Mouse (Mus musculus) testis, adult 2 months (tissue): ENCODE data around the gene Pfkfb2. TPM values are rescaled to one million over a fixed set of nuclear protein-coding genes. Genes with fewer than 3 reads are reported as not detected.

ENCODE experiments used
- H3K27ac ChIP-seq: fragments of 200-500 bp; 2 replicates; pipeline ENCODE4 v1.5.1; 2012; ENCODE audit warnings: low read depth, low read length; ENCODE audit not compliant: control insufficient read depth, insufficient read depth
- H3K27me3 ChIP-seq: fragments of 200-500 bp; 2 replicates; pipeline ENCODE4 v1.6.1; 2012; ENCODE audit warnings: mild to moderate bottlenecking, low read length, moderate library complexity; ENCODE audit not compliant: control insufficient read depth, insufficient read depth
- H3K36me3 ChIP-seq: fragments of 200-500 bp; 2 replicates; pipeline ENCODE4 v1.6.1; 2012; ENCODE audit warnings: mild to moderate bottlenecking, low read length; ENCODE audit not compliant: control insufficient read depth, insufficient read depth
- H3K4me1 ChIP-seq: fragments of 200-500 bp; 2 replicates; pipeline ENCODE4 v1.6.1; 2012; ENCODE audit warnings: low read length; ENCODE audit not compliant: control insufficient read depth, insufficient read depth
- H3K4me3 ChIP-seq: fragments of 200-500 bp; 2 replicates; pipeline ENCODE4 v1.5.1; 2012; ENCODE audit warnings: low read depth, mild to moderate bottlenecking, low read length, moderate library complexity, mixed read lengths; ENCODE audit not compliant: control insufficient read depth
- CTCF ChIP-seq: fragments of 200-500 bp; IDR thresholded peaks from 2 replicates; pipeline ENCODE4 v1.5.1; 2012; ENCODE audit warnings: low read depth, mild to moderate bottlenecking, inconsistent platforms, low read length, moderate library complexity; ENCODE audit not compliant: control insufficient read depth, insufficient read depth, insufficient replicate concordance
- POLR2A ChIP-seq: fragments of 200-500 bp; IDR thresholded peaks from 2 replicates; pipeline ENCODE4 v1.6.1; 2012; ENCODE audit warnings: low read depth, mild to moderate bottlenecking, inconsistent platforms, low read length, moderate library complexity; ENCODE audit not compliant: control insufficient read depth
- polyA plus RNA-seq: library from polyadenylated mRNA; depleted of rRNA; stranded (reverse); fragments of >200 nt; gene quantifications from 2 replicates; pipeline ENCODE4 v1.2.3, GENCODE M21; 2012

Gene Pfkfb2
- polyA plus RNA-seq, 1 experiment = 33.0 TPM

- no peak for TF ChIP-seq CTCF
- TF ChIP-seq POLR2A = no peak
Measured at GRCm38 (mm10) chr1:130738551-130739106, 9.6 kb upstream of the Pfkfb2 start.

GRCm38 (mm10) chr1:130737916-130738315, 8.9 kb upstream of the Pfkfb2 start:
- Histone ChIP-seq H3K4me1 (peaks cover 2% of the 10 kb centered on the region; the same call in 1 of the 2 replicates), H3K27me3 (no peaks in the 10 kb centered on the region), H3K4me3 (no peak overlapping the region), H3K36me3 (no peaks in the 10 kb centered on the region), H3K27ac (no peak overlapping the region)
- TF ChIP-seq POLR2A (no peak), CTCF (no peak)

More at GRCm38 (mm10) chr1:130738551-130739106, 9.6 kb upstream of the Pfkfb2 start:
- Histone ChIP-seq H3K27ac (no peak overlapping the region), H3K27me3 (no peaks in the 10 kb centered on the region), H3K4me3 (no peak overlapping the region), H3K4me1 (peaks cover 2% of the 10 kb centered on the region; the same call in 1 of the 2 replicates), H3K36me3 (no peaks in the 10 kb centered on the region)

GRCm38 (mm10) chr1:130737411-130737881, 8.4 kb upstream of the Pfkfb2 start:
- no peak overlapping the region for H3K4me3 ChIP-seq
- H3K4me1 ChIP-seq = peaks cover 2% of the 10 kb centered on the region; the same call in 1 of the 2 replicates
- no peaks in the 10 kb centered on the region for H3K27me3 ChIP-seq
- H3K27ac ChIP-seq = no peak overlapping the region
- TF ChIP-seq POLR2A (no peak), CTCF (no peak)
- no peaks in the 10 kb centered on the region for H3K36me3 ChIP-seq

GRCm38 (mm10) chr1:130734852-130735251, 5.8 kb upstream of the Pfkfb2 start:
- H3K4me3 ChIP-seq = no peak overlapping the region
- TF ChIP-seq POLR2A (no peak), CTCF (no peak)
- no peaks in the 10 kb centered on the region for H3K4me1 ChIP-seq
- no peaks in the 10 kb centered on the region for H3K27me3 ChIP-seq
- H3K27ac ChIP-seq = no peak overlapping the region
- H3K36me3 ChIP-seq = no peaks in the 10 kb centered on the region

- Histone ChIP-seq H3K27me3 (no peaks in the 10 kb centered on the region), H3K4me1 (no peaks in the 10 kb centered on the region), H3K27ac (no peak overlapping the region), H3K36me3 (no peaks in the 10 kb centered on the region), H3K4me3 (no peak overlapping the region)
- no peak for TF ChIP-seq POLR2A
- TF ChIP-seq CTCF = no peak
Measured at GRCm38 (mm10) chr1:130734452-130734851, 5.4 kb upstream of the Pfkfb2 start.

- Histone ChIP-seq H3K27me3 (no peaks in the 10 kb centered on the region), H3K4me3 (no peak overlapping the region), H3K36me3 (no peaks in the 10 kb centered on the region), H3K27ac (no peak overlapping the region), H3K4me1 (no peaks in the 10 kb centered on the region)
- TF ChIP-seq CTCF = no peak
- no peak for TF ChIP-seq POLR2A
Measured at GRCm38 (mm10) chr1:130733671-130734070, 4.6 kb upstream of the Pfkfb2 start.

- Histone ChIP-seq H3K4me1 (no peaks in the 10 kb centered on the region), H3K27ac (no peak overlapping the region), H3K27me3 (no peaks in the 10 kb centered on the region), H3K36me3 (no peaks in the 10 kb centered on the region), H3K4me3 (no peak overlapping the region)
- TF ChIP-seq CTCF (no peak), POLR2A (no peak)
Measured at GRCm38 (mm10) chr1:130732706-130733658, 3.9 kb upstream of the Pfkfb2 start.
